Mouse (Mus musculus) heart, embryonic 16.5 days (tissue): Measurements from ENCODE around the gene Tbc1d22a. TPM values are rescaled to one million over a fixed set of nuclear protein-coding genes. Genes with fewer than 3 reads are reported as not detected.

Experiments used
- ATAC-seq: fragments of 200-750 bp; cut with Nextera tagmentation; replicated peaks from 2 replicates; pipeline ENCODE4 v1.8.0; 2017; ENCODE audit warnings: moderate number of reproducible peaks; ENCODE audit not compliant: insufficient read depth, low FRiP score; ENCODE audit errors: extremely low read depth
- H3K27ac ChIP-seq: fragments of 300-500 bp; sonication (generic); 2 replicates; pipeline ENCODE4 v1.5.1; 2014; ENCODE audit warnings: mild to moderate bottlenecking, low read length, control low read depth, moderate library complexity
- H3K27me3 ChIP-seq: fragments of 300-500 bp; sonication (generic); 2 replicates; pipeline ENCODE4 v1.6.1; 2014; ENCODE audit warnings: low read length, mixed read lengths; ENCODE audit not compliant: control insufficient read depth, insufficient read depth
- H3K36me3 ChIP-seq: fragments of 300-500 bp; sonication (generic); 2 replicates; pipeline ENCODE4 v1.6.1; 2014; ENCODE audit not compliant: control insufficient read depth, insufficient read depth
- H3K4me1 ChIP-seq: fragments of 300-500 bp; sonication (generic); 2 replicates; pipeline ENCODE4 v1.6.1; 2014; ENCODE audit warnings: low read length, mixed read lengths; ENCODE audit not compliant: control insufficient read depth, insufficient read depth
- H3K4me2 ChIP-seq: fragments of 300-500 bp; sonication (generic); 2 replicates; pipeline ENCODE4 v1.6.1; 2014; ENCODE audit warnings: low read depth, mild to moderate bottlenecking, control low read depth, low read length
- H3K4me3 ChIP-seq: fragments of 300-500 bp; sonication (generic); 2 replicates; pipeline ENCODE4 v1.5.1; 2014; ENCODE audit warnings: mild to moderate bottlenecking, control low read depth, low read length
- H3K9ac ChIP-seq: fragments of 300-500 bp; sonication (generic); 2 replicates; pipeline ENCODE4 v1.6.1; 2014; ENCODE audit warnings: low read length, control low read depth
- H3K9me3 ChIP-seq: fragments of 300-500 bp; sonication (generic); replicated peaks from 2 replicates; pipeline ENCODE4 v1.6.1; 2016; ENCODE audit warnings: low read length; ENCODE audit not compliant: control insufficient read depth
- WGBS: fragments of 180-500 bp; shearing (Covaris S2); extraction: QIAGEN DNeasy Blood & Tissue Kit; methylation state at CpG from one replicate; pipeline ENCODE4 v1.1.7; 2014; 5-methylcytosine and 5-hydroxymethylcytosine counted together
- polyA plus RNA-seq: library from polyadenylated mRNA; unstranded; fragments of >200 nt; fragmentation: Nextera tagmentation; extraction: Ambion mirVana; gene quantifications from 2 replicates; pipeline ENCODE4 v1.2.1, GENCODE M21; 2015

Gene Tbc1d22a
- polyA plus RNA-seq, 1 experiment from 2014 or later = 11.5 TPM

DNA sequence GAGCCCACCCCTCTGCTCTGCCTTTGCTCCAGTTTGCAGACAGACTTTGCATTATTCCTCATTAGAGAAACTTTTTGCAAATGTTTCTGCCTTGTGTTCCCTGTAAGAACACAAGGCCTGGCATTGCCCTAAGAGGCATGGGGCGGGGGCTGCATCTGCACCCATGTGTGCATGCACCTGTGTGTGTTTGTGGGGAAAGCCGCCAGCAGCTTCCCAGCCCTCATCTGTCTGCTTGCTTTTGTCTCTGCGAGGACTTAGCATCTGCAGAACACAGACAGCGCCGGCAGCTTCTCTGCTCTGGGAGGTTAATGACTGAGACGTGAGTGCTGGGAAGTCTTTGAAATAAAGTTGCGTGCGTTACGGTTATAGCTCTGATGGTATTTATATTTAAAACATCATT, 120.5 kb downstream of the Tbc1d22a start:
- H3K36me3 ChIP-seq = no peaks in the 10 kb centered on the region
- H3K27me3 ChIP-seq = no peaks in the 10 kb centered on the region
- H3K4me1 ChIP-seq = no peaks in the 10 kb centered on the region
- WGBS = 89% methylated on average over 9 of the region's 9 CpGs
- no peak overlapping the region for H3K4me2 ChIP-seq
- H3K4me3 ChIP-seq = no peak overlapping the region
- ATAC-seq = 0 out of 2 replicates have a peak, but pooled peaks have one; percentile 18
- no peak overlapping the region for H3K27ac ChIP-seq
- H3K9ac ChIP-seq = no peak overlapping the region
- no peaks in the 10 kb centered on the region for H3K9me3 ChIP-seq

- WGBS = 48% methylated on average over 1 of the region's 1 CpGs
- no peak for ATAC-seq
- H3K27me3 ChIP-seq = no peaks in the 10 kb centered on the region
These were observed 121.5 kb downstream of the Tbc1d22a start for GRCm38 (mm10) chr15:86335781-86336180.

GRCm38 (mm10) chr15:86337726-86338125, 123.5 kb downstream of the Tbc1d22a start:
- ATAC-seq = no peak
- Histone ChIP-seq H3K9ac (no peak overlapping the region), H3K9me3 (no peaks in the 10 kb centered on the region), H3K4me3 (no peak overlapping the region), H3K4me2 (no peak overlapping the region), H3K4me1 (no peaks in the 10 kb centered on the region), H3K27ac (no peak overlapping the region), H3K36me3 (no peaks in the 10 kb centered on the region), H3K27me3 (no peaks in the 10 kb centered on the region)
- WGBS = 75% methylated on average over 10 of the region's 10 CpGs

More at GRCm38 (mm10) chr15:86335781-86336180, 121.5 kb downstream of the Tbc1d22a start:
- Histone ChIP-seq H3K27ac (no peak overlapping the region), H3K4me2 (no peak overlapping the region), H3K4me1 (no peaks in the 10 kb centered on the region), H3K9me3 (no peaks in the 10 kb centered on the region), H3K9ac (no peak overlapping the region), H3K4me3 (no peak overlapping the region), H3K36me3 (no peaks in the 10 kb centered on the region)

- no peak overlapping the region for H3K4me3 ChIP-seq
These were observed 125.5 kb downstream of the Tbc1d22a start for GRCm38 (mm10) chr15:86339736-86340135.

DNA sequence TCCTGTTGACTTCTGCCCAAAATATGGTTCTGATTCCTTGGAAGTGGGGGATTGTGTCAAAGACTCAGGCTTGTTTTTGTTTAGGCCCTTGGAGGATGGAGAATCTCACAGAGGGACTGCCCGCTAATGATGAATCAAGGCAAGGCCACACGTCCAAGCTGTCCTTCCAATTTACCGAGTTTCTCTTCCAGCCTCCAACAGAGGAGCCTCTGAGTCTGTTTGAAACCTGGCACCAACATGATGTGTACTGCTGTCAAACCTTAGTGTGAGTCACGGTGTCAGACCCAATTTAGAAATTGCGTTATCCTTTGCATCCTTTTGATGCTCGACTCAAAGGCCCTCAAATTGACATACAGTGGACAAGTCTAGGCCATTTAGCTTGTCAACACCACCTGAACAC, 126.5 kb downstream of the Tbc1d22a start:
- H3K9ac ChIP-seq = no peak overlapping the region
- no peak overlapping the region for H3K27ac ChIP-seq
- ATAC-seq = no peak
- WGBS = 66% methylated on average over 6 of the region's 6 CpGs
- H3K4me1 ChIP-seq = no peaks in the 10 kb centered on the region
- no peaks in the 10 kb centered on the region for H3K27me3 ChIP-seq
- H3K9me3 ChIP-seq = no peaks in the 10 kb centered on the region
- H3K4me3 ChIP-seq = no peak overlapping the region
- no peak overlapping the region for H3K4me2 ChIP-seq
- H3K36me3 ChIP-seq = no peaks in the 10 kb centered on the region

More at GRCm38 (mm10) chr15:86339736-86340135, 125.5 kb downstream of the Tbc1d22a start:
- Histone ChIP-seq H3K27ac (no peak overlapping the region), H3K4me1 (no peaks in the 10 kb centered on the region), H3K9ac (no peak overlapping the region), H3K4me2 (no peak overlapping the region), H3K9me3 (no peaks in the 10 kb centered on the region), H3K36me3 (no peaks in the 10 kb centered on the region), H3K27me3 (no peaks in the 10 kb centered on the region)
- WGBS = 90% methylated on average over 2 of the region's 2 CpGs
- no peak for ATAC-seq

GRCm38 (mm10) chr15:86342637-86343375, 128.5 kb downstream of the Tbc1d22a start:
- no peak for ATAC-seq
- H3K4me3 ChIP-seq = no peak overlapping the region
- 73% methylated on average over 8 of the region's 8 CpGs for WGBS

GRCm38 (mm10) chr15:86344906-86345331, 130.7 kb downstream of the Tbc1d22a start:
- ATAC-seq = 0 out of 2 replicates have a peak, but pooled peaks have one; percentile 29
- Histone ChIP-seq H3K27me3 (no peaks in the 10 kb centered on the region), H3K9me3 (no peaks in the 10 kb centered on the region), H3K4me3 (no peak overlapping the region), H3K27ac (no peak overlapping the region; the same call in 1 of the 2 replicates), H3K36me3 (no peaks in the 10 kb centered on the region), H3K9ac (no peak overlapping the region), H3K4me1 (no peaks in the 10 kb centered on the region), H3K4me2 (peak overlapping the region; percentile 9; the same call in 1 of the 2 replicates)
- WGBS = 78% methylated on average over 8 of the region's 8 CpGs

More at GRCm38 (mm10) chr15:86342637-86343375, 128.5 kb downstream of the Tbc1d22a start:
- Histone ChIP-seq H3K9ac (no peak overlapping the region), H3K36me3 (no peaks in the 10 kb centered on the region), H3K27me3 (no peaks in the 10 kb centered on the region), H3K9me3 (no peaks in the 10 kb centered on the region), H3K4me1 (no peaks in the 10 kb centered on the region), H3K27ac (no peak overlapping the region), H3K4me2 (no peak overlapping the region)

DNA sequence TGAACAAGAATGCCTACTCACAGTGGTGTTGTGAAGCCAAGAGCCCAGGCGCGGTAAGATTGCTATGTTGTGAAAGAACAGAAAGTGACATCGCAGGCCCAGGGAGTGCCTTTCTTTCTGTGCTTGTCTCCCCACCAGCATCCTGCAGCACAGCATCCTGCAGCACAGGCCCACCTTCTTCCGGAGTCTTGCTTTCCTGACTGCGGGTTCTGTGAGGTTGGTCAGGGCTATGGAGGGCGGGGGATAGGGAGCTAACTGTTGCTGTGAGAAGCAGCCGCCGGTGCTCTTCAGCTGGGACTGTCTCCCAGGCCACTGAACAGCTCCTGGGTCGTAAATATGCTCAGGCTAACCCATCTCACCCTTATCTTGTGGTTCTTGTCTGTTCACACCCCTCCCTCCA, 131.6 kb downstream of the Tbc1d22a start:
- Histone ChIP-seq H3K36me3 (no peaks in the 10 kb centered on the region), H3K4me1 (no peaks in the 10 kb centered on the region), H3K27ac (no peak overlapping the region; the same call in none of the 2 replicates), H3K4me3 (no peak overlapping the region), H3K9me3 (no peaks in the 10 kb centered on the region), H3K27me3 (no peaks in the 10 kb centered on the region), H3K9ac (no peak overlapping the region), H3K4me2 (no peak overlapping the region; the same call in 1 of the 2 replicates)
- peak; percentile 50; the same call in 1 of the 2 replicates for ATAC-seq
- WGBS = 61% methylated on average over 9 of the region's 9 CpGs

DNA sequence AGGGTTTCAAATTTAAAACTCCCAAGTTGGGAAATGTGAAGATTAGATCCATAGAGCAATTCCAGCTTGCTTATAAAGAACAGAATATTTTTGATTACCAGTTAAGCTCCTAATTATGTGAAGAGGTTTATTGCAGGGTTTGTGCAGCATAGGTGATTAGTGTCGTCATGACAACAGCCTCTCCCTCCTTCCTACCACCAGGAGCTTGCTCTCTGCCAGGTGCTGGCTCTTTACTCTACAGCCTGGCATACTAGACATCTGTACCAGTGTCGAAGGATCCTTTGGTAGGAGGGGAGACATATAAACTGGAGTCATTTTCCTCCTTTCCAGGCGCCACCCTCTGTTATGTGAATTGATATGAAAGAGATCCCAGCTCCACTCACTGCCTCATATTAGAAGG, 132.3 kb downstream of the Tbc1d22a start:
- 89% methylated on average over 3 of the region's 3 CpGs for WGBS

More for the DNA sequence above, 132.3 kb downstream of the Tbc1d22a start:
- Histone ChIP-seq H3K27ac (no peak overlapping the region), H3K27me3 (no peaks in the 10 kb centered on the region), H3K4me3 (no peak overlapping the region), H3K36me3 (no peaks in the 10 kb centered on the region), H3K9me3 (no peaks in the 10 kb centered on the region), H3K4me2 (no peak overlapping the region), H3K4me1 (no peaks in the 10 kb centered on the region), H3K9ac (no peak overlapping the region)
- no peak for ATAC-seq
